Comparison of ENCODE assay signal across 43 mouse cellular contexts in genomic region chr1:179752276-179752675, GRCm38 (mm10). TPM values are rescaled to one million over a fixed set of nuclear protein-coding genes. Genes with fewer than 3 reads are reported as not detected.
"Had no signal": no experiment of that assay in that cellular context is flagged by ENCODE, and none has a peak within 500 bp of the region (broad histone marks: within the 10 kb centered on the region; RNA-seq: fewer than 3 reads in every experiment).

No protein-coding gene starts in this region.

- H3K9me3 ChIP-seq: heart, embryonic 13.5 days; heart, embryonic 15.5 days; hindbrain, embryonic 10.5 days; hindbrain, embryonic 12.5 days; hindbrain, embryonic 13.5 days; hindbrain, embryonic 15.5 days; intestine, embryonic 15.5 days; kidney, embryonic 15.5 days had no signal

- H3K27me3 ChIP-seq: heart, embryonic 13.5 days; heart, embryonic 15.5 days; hindbrain, embryonic 12.5 days; hindbrain, embryonic 13.5 days; hindbrain, embryonic 15.5 days; intestine, embryonic 15.5 days; kidney, embryonic 15.5 days had no signal

- H3K4me2 ChIP-seq: heart, embryonic 11.5 days; heart, embryonic 13.5 days; heart, embryonic 15.5 days; hindbrain, embryonic 12.5 days; hindbrain, embryonic 13.5 days; hindbrain, embryonic 14.5 days; hindbrain, embryonic 15.5 days; intestine, embryonic 15.5 days; kidney, embryonic 15.5 days had no signal

- DNase-seq: heart, postnatal 14 days; heart, postnatal 36 days; heart, postnatal 4 days; kidney, adult 11 months; kidney, adult 8-10 months; kidney, adult 9 months; kidney, postnatal 10 days; kidney, postnatal 14 days; kidney, postnatal 4 days; layer of hippocampus, adult 9-11 months; layer of hippocampus, postnatal 36 days had no signal

- H3K27ac ChIP-seq: heart, embryonic 13.5 days; heart, embryonic 15.5 days; hindbrain, embryonic 10.5 days; hindbrain, embryonic 12.5 days; hindbrain, embryonic 13.5 days; hindbrain, embryonic 14.5 days; hindbrain, embryonic 15.5 days; hindbrain, postnatal 0 days; intestine, embryonic 15.5 days; kidney, embryonic 15.5 days; kidney, postnatal 0 days; layer of hippocampus, adult 2 months; left cerebral cortex, adult 2 months had no signal

- H3K4me1 ChIP-seq: heart, embryonic 13.5 days; heart, embryonic 15.5 days; hindbrain, embryonic 10.5 days; hindbrain, embryonic 12.5 days; hindbrain, embryonic 15.5 days; intestine, embryonic 15.5 days; kidney, embryonic 15.5 days had no signal

- H3K9ac ChIP-seq: heart, embryonic 13.5 days; heart, embryonic 15.5 days; hindbrain, embryonic 12.5 days; hindbrain, embryonic 13.5 days; hindbrain, embryonic 14.5 days; hindbrain, embryonic 15.5 days; intestine, embryonic 15.5 days; kidney, embryonic 15.5 days had no signal

- ATAC-seq: hindbrain, embryonic 16.5 days; hindbrain, postnatal 0 days; inflammation-experienced regulatory T-cells, adult 6 months; intestine, embryonic 15.5 days; intestine, embryonic 16.5 days; intestine, postnatal 0 days had no signal

- H3K4me3 ChIP-seq: heart, embryonic 13.5 days; heart, embryonic 15.5 days; hindbrain, embryonic 10.5 days; hindbrain, embryonic 12.5 days; hindbrain, embryonic 13.5 days; hindbrain, embryonic 15.5 days; intestine, embryonic 15.5 days; kidney, embryonic 15.5 days; layer of hippocampus, adult 2 months; left cerebral cortex, adult 2 months had no signal

RNA-seq across cellular contexts. Expression of gene Kif28, which starts 7.2 kb away (rescaled TPM):
- total RNA-seq: hematopoietic stem cell, adult 5-6 weeks; hindbrain, postnatal 0 days had no signal
- polyA plus RNA-seq: heart, embryonic 13.5 days; hindbrain, embryonic 10.5 days; hindbrain, embryonic 11.5 days; hindbrain, embryonic 12.5 days; hindbrain, embryonic 13.5 days; hindbrain, embryonic 14.5 days; inflammation-experienced regulatory T-cells, adult 6 months; intestine, embryonic 14.5 days; intestine, embryonic 15.5 days; intestine, embryonic 16.5 days; intestine, postnatal 0 days; kidney, adult 2 months; kidney, embryonic 14.5 days; kidney, embryonic 15.5 days; kidney, embryonic 16.5 days; kidney, postnatal 0 days; large intestine, adult 2 months had no signal

RNA-seq across cellular contexts. Expression of gene Gm10518, which starts 50.9 kb away (rescaled TPM):
- total RNA-seq: heart, postnatal 14 days; heart, postnatal 25 days; heart, postnatal 36 days; heart, postnatal 4 days; layer of hippocampus, adult 18-20 months; layer of hippocampus, adult 2 months; layer of hippocampus, postnatal 10 days; layer of hippocampus, postnatal 14 days; layer of hippocampus, postnatal 25 days; layer of hippocampus, postnatal 36 days; left cerebral cortex, adult 8-10 months had no signal
- polyA plus RNA-seq: heart, embryonic 13.5 days; heart, embryonic 15.5 days; heart, embryonic 16.5 days; hindbrain, embryonic 13.5 days; hindbrain, embryonic 14.5 days; inflammation-experienced regulatory T-cells, adult 6 months; intestine, embryonic 15.5 days; intestine, embryonic 16.5 days; intestine, postnatal 0 days; kidney, adult 2 months; kidney, embryonic 15.5 days; kidney, embryonic 16.5 days; kidney, postnatal 0 days; large intestine, adult 2 months had no signal
